Mouse (Mus musculus): ENCODE measurements around the gene Dnaaf5.

Gene Dnaaf5

DNA sequence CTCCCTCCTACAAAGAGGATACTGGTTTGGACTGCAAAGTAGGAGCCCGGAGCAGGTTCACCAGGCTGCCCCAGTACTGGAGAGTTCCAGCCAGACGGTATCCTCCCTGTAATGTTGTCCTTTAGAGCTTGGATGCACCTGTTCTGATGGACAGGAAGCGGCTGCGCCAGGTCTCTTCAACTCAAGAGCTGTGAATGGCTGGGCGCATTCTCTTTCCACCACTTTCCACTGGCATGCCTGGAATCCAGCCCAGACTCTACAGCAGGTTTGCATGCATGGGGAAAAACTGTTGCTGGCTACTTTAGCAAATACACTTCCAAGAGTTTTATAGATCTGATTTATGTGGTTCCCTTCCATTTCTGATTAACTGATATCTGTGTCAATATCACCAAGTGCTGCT, 8.7 kb upstream of the Dnaaf5 start:
- peak; percentile 32 for DNase-seq (ENCODE audit: low spot score)

GRCm38 (mm10) chr5:139143890-139144289, 6.1 kb upstream of the Dnaaf5 start:
- no peak for DNase-seq (ENCODE audit: low spot score)

DNA sequence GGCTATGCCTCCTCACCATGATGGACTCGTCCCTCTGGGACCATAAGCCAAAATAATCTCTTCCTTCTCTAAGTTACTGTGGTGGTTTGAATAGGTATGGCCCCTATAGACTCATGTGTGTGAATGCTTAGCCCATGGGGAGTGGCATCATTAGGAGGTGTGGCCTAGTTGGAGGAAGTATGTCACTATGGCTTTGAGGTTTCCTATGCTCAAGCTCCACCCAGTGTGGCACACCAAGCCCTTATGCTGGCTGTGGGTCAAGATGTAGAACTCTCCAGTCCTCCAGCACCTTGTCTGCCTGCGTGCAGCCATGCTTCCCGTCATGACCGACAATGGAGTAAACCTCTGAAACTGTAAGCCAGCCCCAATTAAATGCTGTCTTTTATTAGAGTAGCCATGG, 4.3 kb upstream of the Dnaaf5 start:
- no peak for DNase-seq (ENCODE audit: low spot score)

DNA sequence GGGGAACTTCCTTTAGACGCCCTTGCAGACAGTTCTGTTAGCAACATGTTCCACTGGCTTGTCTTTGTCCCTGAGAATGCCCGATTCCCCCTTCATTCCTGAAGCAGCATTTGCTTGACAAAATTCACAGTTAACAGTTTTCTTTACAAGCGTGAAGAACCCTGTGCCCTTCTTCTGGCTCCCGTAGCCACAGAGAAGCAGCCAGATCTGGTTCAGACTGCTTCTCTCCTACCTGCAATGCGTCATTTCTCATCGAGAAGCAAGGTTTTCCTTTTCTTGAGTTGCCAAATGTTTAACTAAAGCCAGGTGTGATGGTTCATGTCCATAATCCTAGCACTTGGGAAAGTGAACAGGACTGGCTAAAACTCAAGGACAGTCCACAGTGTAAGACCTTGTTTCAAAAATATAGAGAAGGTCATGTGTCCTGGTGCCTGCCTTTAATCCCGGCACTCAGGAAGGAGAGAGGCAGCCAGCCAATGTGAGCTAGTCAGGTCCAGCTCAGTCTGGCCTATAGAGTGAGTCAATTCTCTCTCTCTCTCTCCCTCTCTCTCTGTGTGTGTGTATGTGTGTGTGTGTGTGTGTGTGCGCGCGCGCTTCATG, 3.4 kb upstream of the Dnaaf5 start:
- no peak for DNase-seq (ENCODE audit: low spot score)

GRCm38 (mm10) chr5:139147178-139148078, 2.6 kb upstream of the Dnaaf5 start:
- DNase-seq (ENCODE audit: low spot score), result no peak

DNA sequence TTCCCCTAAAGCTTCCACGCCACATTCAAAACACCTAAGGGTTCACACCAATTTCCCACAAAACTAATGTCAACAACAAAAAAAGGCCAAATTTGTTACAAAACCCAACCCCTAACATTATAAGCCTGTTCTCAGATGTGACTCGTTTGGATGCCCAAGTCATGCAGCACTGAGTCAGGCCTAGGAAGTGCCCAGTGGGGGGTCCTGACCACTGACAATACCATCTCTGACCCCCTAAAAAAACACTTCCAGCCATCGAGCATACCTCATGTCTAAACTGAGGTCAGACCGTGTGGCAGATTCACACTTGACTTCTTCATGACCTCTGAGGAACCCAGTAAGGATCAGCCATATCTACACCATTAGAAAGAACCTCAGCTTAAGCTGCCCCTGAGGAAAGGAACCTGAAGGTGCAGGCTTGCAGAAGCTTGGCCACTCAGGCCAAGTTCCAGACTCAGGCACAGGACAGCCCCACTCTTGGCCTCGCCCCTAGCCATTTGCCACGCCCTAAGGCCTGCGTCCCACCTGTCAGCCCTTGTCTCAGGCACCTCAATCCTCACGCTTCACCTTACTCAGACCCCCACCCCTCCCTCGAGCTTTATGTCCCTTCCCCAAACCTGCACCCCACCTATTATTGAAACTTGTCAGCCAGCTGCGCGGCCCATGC, 884 bp upstream of the Dnaaf5 start:
- DNase-seq (ENCODE audit: low spot score), result peak; percentile 68

GRCm38 (mm10) chr5:139150603-139151031, 594 bp downstream of the Dnaaf5 start:
- DNase-seq (ENCODE audit: low spot score), result no peak

DNA sequence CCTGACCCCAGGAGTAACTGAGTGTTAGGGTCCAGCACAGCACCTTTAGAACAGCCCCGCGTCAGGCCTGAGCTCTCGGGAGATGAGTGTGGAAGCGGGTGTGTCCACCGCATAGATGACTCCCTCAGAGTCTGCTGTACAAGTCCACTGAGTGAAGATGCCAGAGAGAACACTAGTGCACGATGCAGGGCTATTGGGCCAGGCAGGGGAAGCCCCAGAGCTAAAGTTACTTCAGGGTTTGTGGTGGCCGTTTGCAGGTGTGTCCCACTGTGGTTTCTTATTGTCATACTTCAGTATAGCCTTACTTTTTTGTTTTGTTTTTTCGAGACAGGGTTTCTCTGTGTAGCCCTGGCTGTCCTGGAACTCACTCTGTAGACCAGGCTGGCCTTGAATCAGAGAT, 10.9 kb downstream of the Dnaaf5 start:
- DNase-seq (ENCODE audit: low spot score), result no peak

- no peak for DNase-seq (ENCODE audit: low spot score)
Measured at GRCm38 (mm10) chr5:139161632-139162031, 11.6 kb downstream of the Dnaaf5 start.

GRCm38 (mm10) chr5:139166781-139167361, 16.8 kb downstream of the Dnaaf5 start:
- DNase-seq (ENCODE audit: low spot score), result no peak

GRCm38 (mm10) chr5:139167548-139167947, 17.5 kb downstream of the Dnaaf5 start:
- DNase-seq (ENCODE audit: low spot score), result no peak

GRCm38 (mm10) chr5:139171929-139172328, 21.9 kb downstream of the Dnaaf5 start:
- DNase-seq (ENCODE audit: low spot score), result no peak

DNA sequence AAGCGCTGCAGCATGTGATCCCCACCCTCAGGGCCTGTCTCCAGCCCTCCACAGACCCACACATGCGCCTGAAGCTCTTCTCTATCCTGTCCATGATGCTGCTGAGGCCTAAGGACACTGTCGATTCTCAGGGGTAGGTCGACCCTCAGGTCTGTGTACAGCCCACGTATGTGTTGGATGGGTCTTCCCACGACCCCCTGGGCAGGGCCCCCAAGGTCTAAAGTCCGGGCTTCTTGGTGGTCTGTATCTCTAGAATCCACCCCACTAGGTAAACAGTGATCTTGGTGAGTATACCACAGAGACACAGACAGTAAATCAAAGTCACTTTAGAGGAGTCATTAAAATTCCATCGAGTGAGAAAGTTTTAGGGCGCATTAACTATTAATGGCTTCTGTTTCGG, 24.1 kb downstream of the Dnaaf5 start:
- no peak for DNase-seq (ENCODE audit: low spot score)

- peak; percentile 39 for DNase-seq (ENCODE audit: low spot score)
Measured at GRCm38 (mm10) chr5:139174556-139175547, 24.8 kb downstream of the Dnaaf5 start.

DNA sequence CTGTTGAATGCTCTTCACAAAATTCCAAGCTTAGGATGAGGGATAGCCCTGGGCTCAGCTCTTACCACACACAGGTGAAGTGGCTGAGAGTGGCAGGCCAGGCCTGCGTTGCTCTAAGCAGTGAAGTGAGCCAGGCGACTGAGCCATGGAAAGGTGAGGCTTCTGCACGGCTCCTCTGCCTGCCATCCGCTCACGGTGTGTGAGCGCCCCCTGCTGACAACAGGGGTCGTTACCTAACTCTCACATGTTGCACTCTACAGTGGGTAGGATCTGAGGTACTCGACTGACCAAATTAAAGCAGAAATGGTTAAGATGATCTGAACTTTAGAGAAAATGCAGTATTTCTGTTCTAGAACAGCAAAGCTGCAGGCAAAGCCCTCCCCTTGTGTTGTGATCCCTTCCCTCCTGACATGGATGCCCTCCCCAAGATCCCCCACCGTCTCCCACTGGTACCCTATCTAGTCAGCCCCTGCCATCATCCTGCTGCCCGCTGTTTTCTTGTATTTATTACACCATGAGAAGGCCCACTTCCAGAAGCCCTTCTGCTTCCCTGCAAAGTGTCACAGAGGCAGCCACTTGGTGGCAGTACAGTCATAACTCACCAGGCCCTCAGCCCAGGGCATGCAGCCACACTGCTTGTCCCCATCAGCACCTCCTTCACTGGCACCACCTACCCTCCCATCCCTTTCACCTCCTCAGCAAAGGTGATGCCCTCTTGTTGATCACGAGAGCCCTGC, 29.0 kb downstream of the Dnaaf5 start:
- DNase-seq (ENCODE audit: low spot score), result peak; percentile 78

GRCm38 (mm10) chr5:139183131-139183530, 33.1 kb downstream of the Dnaaf5 start:
- no peak for DNase-seq (ENCODE audit: low spot score)

GRCm38 (mm10) chr5:139183601-139184000, 33.6 kb downstream of the Dnaaf5 start:
- DNase-seq (ENCODE audit: low spot score), result no peak

DNA sequence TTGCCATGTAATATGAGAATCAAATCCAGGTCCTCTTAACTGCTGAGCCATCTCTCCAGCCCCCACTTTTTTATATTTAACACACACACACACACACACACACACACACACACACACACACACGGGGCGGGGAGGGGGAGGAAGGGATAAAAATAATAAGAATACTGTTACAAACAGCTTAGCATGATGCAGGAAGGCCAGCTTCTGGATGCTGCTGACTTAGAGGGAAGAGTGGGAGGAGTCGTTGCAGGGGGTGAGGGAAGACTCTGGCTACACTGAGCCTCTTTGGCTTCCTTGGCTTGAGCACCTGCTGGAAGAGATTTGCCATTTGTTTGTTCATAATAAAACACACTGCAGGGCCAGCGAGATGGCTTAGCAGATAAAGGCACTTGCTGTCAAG, 34.9 kb downstream of the Dnaaf5 start:
- DNase-seq (ENCODE audit: low spot score), result no peak

DNA sequence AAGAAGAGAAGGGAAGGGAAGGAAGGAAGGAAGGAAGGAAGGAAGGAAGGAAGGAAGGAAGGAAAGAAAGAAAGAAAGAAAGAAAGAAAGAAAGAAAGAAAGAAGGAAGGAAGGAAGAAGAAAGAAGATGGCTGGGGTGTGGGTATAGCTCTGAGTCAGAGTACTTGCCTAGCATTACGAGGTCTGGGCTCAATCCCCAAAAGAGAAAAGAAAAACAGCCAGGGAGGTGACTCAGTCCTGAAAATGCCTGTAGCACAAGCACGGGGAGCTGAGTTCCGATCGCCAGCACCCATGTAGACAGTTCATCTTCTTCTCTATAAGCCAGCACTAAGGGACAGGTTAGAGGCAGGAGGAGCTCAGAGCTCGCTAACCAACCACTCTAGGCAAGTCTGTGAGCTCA, 39.7 kb downstream of the Dnaaf5 start:
- DNase-seq (ENCODE audit: low spot score), result no peak

GRCm38 (mm10) chr5:139190958-139191357, 40.9 kb downstream of the Dnaaf5 start:
- DNase-seq (ENCODE audit: low spot score), result no peak

- DNase-seq (ENCODE audit: low spot score), result no peak
Measured at GRCm38 (mm10) chr5:139198779-139199178, 48.8 kb downstream of the Dnaaf5 start.

Measured in lung, postnatal 25 days (tissue).